Mouse (Mus musculus) adipocyte (in vitro differentiated cells): ENCODE data around the gene Tbl3.
"Not testable (repeated sequence)": the region's sequence is repeated elsewhere in the genome, so short reads cannot be mapped to it uniquely, and the experiment has no call there.

Experiments used
- DNase-seq: peaks from one replicate; pipeline ENCODE4 v3.0.0-alpha.2; 2016; ENCODE audit warnings: low spot score

The Tbl3 gene

GRCm38 (mm10) chr17:24696011-24696697, 11.3 kb downstream of the Tbl3 start, which contains the start of the genes Gfer and Noxo1:
Gene Gfer (minus strand): TSS chr17:24696156.
Gene Noxo1 (plus strand): TSS chr17:24696234.
- peak; percentile 87 for DNase-seq

GRCm38 (mm10) chr17:24695326-24696010, 12.0 kb downstream of the Tbl3 start:
- peak; percentile 63 for DNase-seq

GRCm38 (mm10) chr17:24692385-24692784, 15.1 kb downstream of the Tbl3 start:
- DNase-seq = no peak

GRCm38 (mm10) chr17:24689251-24690081, 18.0 kb downstream of the Tbl3 start, which contains the start of gene Syngr3:
Gene Syngr3 (minus strand): TSS chr17:24689955.
- DNase-seq = no peak

GRCm38 (mm10) chr17:24687599-24687998, 19.9 kb downstream of the Tbl3 start:
- no peak for DNase-seq

GRCm38 (mm10) chr17:24687146-24687595, 20.3 kb downstream of the Tbl3 start:
- no peak for DNase-seq

GRCm38 (mm10) chr17:24686514-24686913, 20.9 kb downstream of the Tbl3 start:
- no peak for DNase-seq

- no peak for DNase-seq
Measured at GRCm38 (mm10) chr17:24677500-24678080, 29.9 kb downstream of the Tbl3 start.

- DNase-seq = no peak
Measured at GRCm38 (mm10) chr17:24676877-24677276, 30.6 kb downstream of the Tbl3 start.

- peak; percentile 80 for DNase-seq
Measured at GRCm38 (mm10) chr17:24676187-24676586, 31.3 kb downstream of the Tbl3 start.

GRCm38 (mm10) chr17:24674277-24674676, 33.2 kb downstream of the Tbl3 start:
- DNase-seq = no peak

- DNase-seq = peak; percentile 70
Measured at GRCm38 (mm10) chr17:24672141-24672540, 35.3 kb downstream of the Tbl3 start.

- DNase-seq = no peak
Measured at GRCm38 (mm10) chr17:24671346-24671745, 36.1 kb downstream of the Tbl3 start.

- DNase-seq = peak; percentile 68
Measured at GRCm38 (mm10) chr17:24670246-24670844, 37.1 kb downstream of the Tbl3 start.

GRCm38 (mm10) chr17:24669545-24670245, 37.8 kb downstream of the Tbl3 start, which contains the start of gene Zfp598:
Gene Zfp598 (plus strand): TSS chr17:24669687.
- peak; percentile 92 for DNase-seq

- not testable (repeated sequence) for DNase-seq
Measured at GRCm38 (mm10) chr17:24669214-24669544, 38.3 kb downstream of the Tbl3 start.

GRCm38 (mm10) chr17:24667416-24667815, 40.0 kb downstream of the Tbl3 start:
- DNase-seq = peak; percentile 76

GRCm38 (mm10) chr17:24667011-24667410, 40.4 kb downstream of the Tbl3 start:
- not testable (repeated sequence) for DNase-seq

GRCm38 (mm10) chr17:24658017-24658758, 49.3 kb downstream of the Tbl3 start, which contains the start of gene Npw:
Gene Npw (minus strand): TSS chr17:24658457.
- DNase-seq = no peak

- DNase-seq = no peak
Measured at GRCm38 (mm10) chr17:24654969-24655368, 52.5 kb downstream of the Tbl3 start.
